ENCODE assay signal across 15 mouse cellular contexts in genomic region chr11:100402682-100403081, GRCm38 (mm10). TPM values are rescaled to one million over a fixed set of nuclear protein-coding genes. Genes with fewer than 3 reads are reported as not detected.
DNase-seq lines count a peak whose midpoint lies in the region; ATAC-seq and TF ChIP-seq lines count a peak whose summit lies in the region.
"Had no signal": no experiment of that assay in that cellular context is flagged by ENCODE, and none has a peak within 500 bp of the region (broad histone marks: within the 10 kb centered on the region; RNA-seq: fewer than 3 reads in every experiment).

No protein-coding gene starts in this region.

- no peak for ATAC-seq in heart, embryonic 12.5 days (ENCODE audit: insufficient number of reproducible peaks, low FRiP score)
- ATAC-seq in heart, postnatal 0 days (ENCODE audit: insufficient read depth, low read depth), result no peak
- no peak for ATAC-seq in megakaryocyte progenitor cell, adult 5-6 weeks (replicated peaks; ENCODE audit: poor library complexity)
- ATAC-seq in megakaryocyte-erythroid progenitor cell, adult 5-6 weeks (replicated peaks; ENCODE audit: low FRiP score, low TSS enrichment, poor library complexity, severe bottlenecking), result no peak
- ATAC-seq: CD4-positive, CD25-positive, alpha-beta regulatory T cell, adult 4 months; Patski had no signal

- peak overlapping the region; percentile 98 for H3K27ac ChIP-seq in heart, embryonic 12.5 days (ENCODE audit: poor library complexity, severe bottlenecking)
- H3K27ac ChIP-seq in heart, postnatal 0 days (ENCODE audit: low read depth), result peak overlapping the region; percentile 94
- H3K27ac ChIP-seq: hindbrain, embryonic 14.5 days; limb, embryonic 12.5 days had no signal

- H3K36me3 ChIP-seq in heart, embryonic 12.5 days, result 0 out of 2 replicates have a peak, but pooled peaks cover 3% of the 10 kb centered on the region
- H3K36me3 ChIP-seq in E14TG2a.4 (ENCODE audit: insufficient read depth, low read length), result peaks cover 4% of the 10 kb centered on the region
- H3K36me3 ChIP-seq in heart, postnatal 0 days (replicated peaks; ENCODE audit: control insufficient read depth, insufficient read depth, low read length), result no peaks in the 10 kb centered on the region

- H3K9me3 ChIP-seq in heart, embryonic 12.5 days (replicated peaks), result no peaks in the 10 kb centered on the region
- no peaks in the 10 kb centered on the region for H3K9me3 ChIP-seq in E14TG2a.4 (ENCODE audit: low read length)
- no peaks in the 10 kb centered on the region for H3K9me3 ChIP-seq in heart, postnatal 0 days (replicated peaks; ENCODE audit: control insufficient read depth, low read length)
- H3K9me3 ChIP-seq: limb, embryonic 12.5 days had no signal

- WGBS in heart, embryonic 12.5 days, result 21% methylated on average over 2 of the region's 2 CpGs
- WGBS in heart, postnatal 0 days, result 42% methylated on average over 2 of the region's 2 CpGs

- H3K27me3 ChIP-seq in heart, embryonic 12.5 days (replicated peaks), result no peaks in the 10 kb centered on the region
- H3K27me3 ChIP-seq in E14TG2a.4 (ENCODE audit: insufficient read depth, low read length), result no peaks in the 10 kb centered on the region
- H3K27me3 ChIP-seq in heart, postnatal 0 days (ENCODE audit: control insufficient read depth, insufficient read depth, low read length), result no peaks in the 10 kb centered on the region
- H3K27me3 ChIP-seq: limb, embryonic 12.5 days; Patski had no signal

- TF ChIP-seq CTCF in E14TG2a.4 (conservative IDR thresholded peaks at IDR 0.05; ENCODE audit: low read length), result no peak
- TF ChIP-seq CTCF in heart, postnatal 0 days (IDR thresholded peaks at IDR 0.05; ENCODE audit: low read depth), result no peak

- peak overlapping the region; percentile 26 for H3K9ac ChIP-seq in heart, embryonic 12.5 days
- H3K9ac ChIP-seq in heart, postnatal 0 days (replicated peaks; ENCODE audit: low read depth, low read length), result peak overlapping the region; percentile 45; the same call in 1 of the 2 replicates
- H3K9ac ChIP-seq: hindbrain, embryonic 14.5 days; limb, embryonic 12.5 days had no signal

- no peak for TF ChIP-seq EP300 in heart, postnatal 0 days (IDR thresholded peaks at IDR 0.05; ENCODE audit: low read depth)

- DNase-seq in heart, postnatal 4 days, result no peak
- DNase-seq in heart, postnatal 0 days (ENCODE audit: low spot score), result no peak
- peak; percentile 56 for DNase-seq in lung, postnatal 10 days
- DNase-seq in right cerebral cortex, postnatal 10 days (ENCODE audit: low spot score in 2 of 2), result no peak
- DNase-seq: adrenal gland, adult 8-10 months; kidney, postnatal 14 days had no signal

- H3K4me3 ChIP-seq in heart, embryonic 12.5 days, result 0 out of 2 replicates have a peak overlapping the region, but pooled peaks have one; percentile 2
- H3K4me3 ChIP-seq in E14TG2a.4 (replicated peaks; ENCODE audit: low read length), result peak overlapping the region; percentile 10; the same call in 1 of the 2 replicates
- H3K4me3 ChIP-seq in heart, postnatal 0 days (ENCODE audit: low read depth, low read length), result no peak overlapping the region
- H3K4me3 ChIP-seq: limb, embryonic 12.5 days had no signal

- H3K4me2 ChIP-seq in heart, embryonic 12.5 days, result peak overlapping the region; percentile 56
- H3K4me2 ChIP-seq in heart, postnatal 0 days (ENCODE audit: low read depth, low read length), result peak overlapping the region; percentile 42
- H3K4me2 ChIP-seq: hindbrain, embryonic 14.5 days; limb, embryonic 12.5 days; midbrain, embryonic 11.5 days had no signal

- H3K4me1 ChIP-seq in heart, embryonic 12.5 days (replicated peaks), result peaks cover 66% of the 10 kb centered on the region
- peaks cover 69% of the 10 kb centered on the region for H3K4me1 ChIP-seq in E14TG2a.4 (replicated peaks; ENCODE audit: low read depth, low read length)
- peaks cover 55% of the 10 kb centered on the region for H3K4me1 ChIP-seq in heart, postnatal 0 days (ENCODE audit: control insufficient read depth, insufficient read depth)

RNA-seq across cellular contexts. Expression of gene Jup, which starts 5.1 kb away (rescaled TPM):
- 107 and 109 TPM in 2 replicates for polyA plus RNA-seq in heart, embryonic 12.5 days (2016; fragmentation: Nextera tagmentation; extraction: Ambion mirVana)
- 100 to 1,000 TPM; 223 to 234 TPM for total RNA-seq in heart, postnatal 4 days (2021)
- total RNA-seq in heart, postnatal 0 days (2014; rRNA removed; ENCODE audit: low replicate concordance), result 319 and 341 TPM in 2 replicates
- 135 and 142 TPM in 2 replicates for polyA plus RNA-seq in heart, postnatal 0 days (2015; fragmentation: Nextera tagmentation; extraction: Ambion mirVana)
- total RNA-seq in megakaryocyte progenitor cell, adult 5-6 weeks (2015), result 1.5 and 4.0 TPM in 2 replicates
- 1.4 and 2.5 TPM in 2 replicates for total RNA-seq in megakaryocyte progenitor cell, adult 5-6 weeks (2017)
- 0.40 and 0.81 TPM in 2 replicates for total RNA-seq in megakaryocyte-erythroid progenitor cell, adult 5-6 weeks (2014; fragmentation: Nextera tagmentation)
- total RNA-seq in megakaryocyte-erythroid progenitor cell, adult 5-6 weeks (2017), result 0.52 and 0.80 TPM in 2 replicates

RNA-seq across cellular contexts. Expression of gene P3h4, which starts 12.0 kb away (rescaled TPM):
- 69.7 and 78.3 TPM in 2 replicates for polyA plus RNA-seq in heart, embryonic 12.5 days (2016; fragmentation: Nextera tagmentation; extraction: Ambion mirVana)
- 10 to 100 TPM; 28.0 to 30.0 TPM for total RNA-seq in heart, postnatal 4 days (2021)
- 58.0 and 66.1 TPM in 2 replicates for total RNA-seq in heart, postnatal 0 days (2014; rRNA removed; ENCODE audit: low replicate concordance)
- polyA plus RNA-seq in heart, postnatal 0 days (2015; fragmentation: Nextera tagmentation; extraction: Ambion mirVana), result 39.3 and 42.9 TPM in 2 replicates
- total RNA-seq in megakaryocyte progenitor cell, adult 5-6 weeks (2015), result 0.05 TPM in 1 of 2 replicates, not detected in the other
- total RNA-seq in megakaryocyte progenitor cell, adult 5-6 weeks (2017), result 0.08 TPM in 1 of 2 replicates, not detected in the other
- 1.0 TPM in 1 of 2 replicates, not detected in the other for total RNA-seq in megakaryocyte-erythroid progenitor cell, adult 5-6 weeks (2014; fragmentation: Nextera tagmentation)
- total RNA-seq in megakaryocyte-erythroid progenitor cell, adult 5-6 weeks (2017), result 0.08 and 0.33 TPM in 2 replicates
- polyA plus RNA-seq: CD4-positive, CD25-positive, alpha-beta regulatory T cell, adult 4 months had no signal

RNA-seq across cellular contexts. Expression of gene Fkbp10, which starts 12.8 kb away (rescaled TPM):
- 114 and 124 TPM in 2 replicates for polyA plus RNA-seq in heart, embryonic 12.5 days (2016; fragmentation: Nextera tagmentation; extraction: Ambion mirVana)
- total RNA-seq in heart, postnatal 4 days (2021), result 10 to 100 TPM; 68.8 to 76.1 TPM
- total RNA-seq in heart, postnatal 0 days (2014; rRNA removed; ENCODE audit: low replicate concordance), result 106 and 114 TPM in 2 replicates
- polyA plus RNA-seq in heart, postnatal 0 days (2015; fragmentation: Nextera tagmentation; extraction: Ambion mirVana), result 93.0 and 95.9 TPM in 2 replicates
- not detected in 2 replicates for total RNA-seq in megakaryocyte progenitor cell, adult 5-6 weeks (2015)
- total RNA-seq in megakaryocyte progenitor cell, adult 5-6 weeks (2017), result not detected in 2 replicates
- total RNA-seq in megakaryocyte-erythroid progenitor cell, adult 5-6 weeks (2014; fragmentation: Nextera tagmentation), result not detected in 2 replicates
- 0.53 TPM in 1 of 2 replicates, not detected in the other for total RNA-seq in megakaryocyte-erythroid progenitor cell, adult 5-6 weeks (2017)
- polyA plus RNA-seq: CD4-positive, CD25-positive, alpha-beta regulatory T cell, adult 4 months had no signal

RNA-seq across cellular contexts. Expression of gene Nt5c3b, which starts 38.9 kb away (rescaled TPM):
- polyA plus RNA-seq in heart, embryonic 12.5 days (2016; fragmentation: Nextera tagmentation; extraction: Ambion mirVana), result 101 and 104 TPM in 2 replicates
- 10 to 100 TPM; 52.3 to 55.3 TPM for total RNA-seq in heart, postnatal 4 days (2021)
- total RNA-seq in heart, postnatal 0 days (2014; rRNA removed; ENCODE audit: low replicate concordance), result 54.4 and 68.3 TPM in 2 replicates
- 84.7 and 85.0 TPM in 2 replicates for polyA plus RNA-seq in heart, postnatal 0 days (2015; fragmentation: Nextera tagmentation; extraction: Ambion mirVana)
- 21.4 and 32.9 TPM in 2 replicates for total RNA-seq in megakaryocyte progenitor cell, adult 5-6 weeks (2015)
- 31.8 and 37.3 TPM in 2 replicates for total RNA-seq in megakaryocyte progenitor cell, adult 5-6 weeks (2017)
- 35.7 and 54.2 TPM in 2 replicates for total RNA-seq in megakaryocyte-erythroid progenitor cell, adult 5-6 weeks (2014; fragmentation: Nextera tagmentation)
- 25.9 and 33.8 TPM in 2 replicates for total RNA-seq in megakaryocyte-erythroid progenitor cell, adult 5-6 weeks (2017)

RNA-seq across cellular contexts. Expression of gene Klhl10, which starts 39.0 kb away (rescaled TPM):
- polyA plus RNA-seq in heart, embryonic 12.5 days (2016; fragmentation: Nextera tagmentation; extraction: Ambion mirVana), result 0.65 and 0.76 TPM in 2 replicates
- total RNA-seq in heart, postnatal 4 days (2021), result under 1 TPM; 0.43 to 0.59 TPM
- total RNA-seq in heart, postnatal 0 days (2014; rRNA removed; ENCODE audit: low replicate concordance), result not detected in 2 replicates
- 0.34 and 0.47 TPM in 2 replicates for polyA plus RNA-seq in heart, postnatal 0 days (2015; fragmentation: Nextera tagmentation; extraction: Ambion mirVana)
- total RNA-seq in megakaryocyte progenitor cell, adult 5-6 weeks (2015), result not detected in 2 replicates
- 0.10 and 0.33 TPM in 2 replicates for total RNA-seq in megakaryocyte progenitor cell, adult 5-6 weeks (2017)
- total RNA-seq in megakaryocyte-erythroid progenitor cell, adult 5-6 weeks (2014; fragmentation: Nextera tagmentation), result 2.6 TPM in 1 of 2 replicates, not detected in the other
- total RNA-seq in megakaryocyte-erythroid progenitor cell, adult 5-6 weeks (2017), result 1.6 TPM in 1 of 2 replicates, not detected in the other

Comparison
In these comparisons a context has a peak if more than half of its experiments do, and no peak if none do; other contexts are left out.
1. RNA of gene Jup, which starts 5.1 kb away (total RNA-seq): 319 to 341 TPM in heart, postnatal 0 days and 223 to 234 TPM in heart, postnatal 4 days; 1.4 to 4.0 TPM in megakaryocyte progenitor cell, adult 5-6 weeks and 0.40 to 0.81 TPM in megakaryocyte-erythroid progenitor cell, adult 5-6 weeks; every median in the first group is over 10 times any median in the second.
2. RNA of gene P3h4, which starts 12.0 kb away (total RNA-seq): 58.0 to 66.1 TPM in heart, postnatal 0 days and 28.0 to 30.0 TPM in heart, postnatal 4 days; 0.08 to 1.0 TPM in megakaryocyte-erythroid progenitor cell, adult 5-6 weeks and 0.05 to 0.08 TPM in megakaryocyte progenitor cell, adult 5-6 weeks; every median in the first group is over 10 times any median in the second.
3. RNA of gene Fkbp10, which starts 12.8 kb away (total RNA-seq): 106 to 114 TPM in heart, postnatal 0 days and 68.8 to 76.1 TPM in heart, postnatal 4 days; not detected in megakaryocyte progenitor cell, adult 5-6 weeks and 0.53 TPM in megakaryocyte-erythroid progenitor cell, adult 5-6 weeks; every median in the first group is over 10 times any median in the second.